8 mouse cellular contexts compared by ENCODE assay signal in genomic region chr6:146888660-146889490, GRCm38 (mm10). TPM values are rescaled to one million over a fixed set of nuclear protein-coding genes. Genes with fewer than 3 reads are reported as not detected.
DNase-seq lines count a peak whose midpoint lies in the region; ATAC-seq lines count a peak whose summit lies in the region.

No protein-coding gene starts in this region.

- peak overlapping the region; percentile 81 for H3K4me2 ChIP-seq in heart, embryonic 13.5 days
- peak overlapping the region; percentile 62 for H3K4me2 ChIP-seq in forebrain, embryonic 16.5 days (ENCODE audit: low read length)
- H3K4me2 ChIP-seq in liver, embryonic 16.5 days (ENCODE audit: low read depth, low read length), result peak overlapping the region; percentile 86

- H3K27ac ChIP-seq in heart, embryonic 13.5 days (replicated peaks), result peak overlapping the region; percentile 89
- H3K27ac ChIP-seq in forebrain, embryonic 16.5 days (ENCODE audit: low read length), result no peak overlapping the region
- peak overlapping the region; percentile 73 for H3K27ac ChIP-seq in liver, embryonic 16.5 days (ENCODE audit: low read length)

- peaks cover 63% of the 10 kb centered on the region for H3K4me1 ChIP-seq in heart, embryonic 13.5 days
- H3K4me1 ChIP-seq in forebrain, embryonic 16.5 days (replicated peaks; ENCODE audit: control insufficient read depth, insufficient read depth, low read length), result no peaks in the 10 kb centered on the region
- H3K4me1 ChIP-seq in liver, embryonic 16.5 days (ENCODE audit: control insufficient read depth, low read depth, low read length), result peaks cover 2% of the 10 kb centered on the region

- H3K9ac ChIP-seq in heart, embryonic 13.5 days, result peak overlapping the region; percentile 93
- H3K9ac ChIP-seq in forebrain, embryonic 16.5 days (replicated peaks; ENCODE audit: low read depth, low read length), result peak overlapping the region; percentile 76
- peak overlapping the region; percentile 73 for H3K9ac ChIP-seq in liver, embryonic 16.5 days (ENCODE audit: low read depth, low read length)

- H3K9me3 ChIP-seq in heart, embryonic 13.5 days, result no peaks in the 10 kb centered on the region
- no peaks in the 10 kb centered on the region for H3K9me3 ChIP-seq in forebrain, embryonic 16.5 days (ENCODE audit: control insufficient read depth, low read length)
- H3K9me3 ChIP-seq in liver, embryonic 16.5 days (replicated peaks; ENCODE audit: control insufficient read depth, low read length), result no peaks in the 10 kb centered on the region

- peak overlapping the region; percentile 77 for H3K4me3 ChIP-seq in heart, embryonic 13.5 days
- peak overlapping the region; percentile 70 for H3K4me3 ChIP-seq in forebrain, embryonic 16.5 days (replicated peaks; ENCODE audit: low read length)
- H3K4me3 ChIP-seq in liver, embryonic 16.5 days (ENCODE audit: low read depth, low read length), result peak overlapping the region; percentile 73

- no peaks in the 10 kb centered on the region for H3K27me3 ChIP-seq in heart, embryonic 13.5 days (replicated peaks)
- no peaks in the 10 kb centered on the region for H3K27me3 ChIP-seq in forebrain, embryonic 16.5 days (replicated peaks; ENCODE audit: control insufficient read depth, insufficient read depth, low read length)
- no peaks in the 10 kb centered on the region for H3K27me3 ChIP-seq in liver, embryonic 16.5 days (ENCODE audit: control insufficient read depth, insufficient read depth, low read depth, low read length)

- 7% methylated on average over 26 of the region's 26 CpGs for WGBS in heart, embryonic 13.5 days
- 8% methylated on average over 25 of the region's 26 CpGs for WGBS in forebrain, embryonic 16.5 days
- 10% methylated on average over 26 of the region's 26 CpGs for WGBS in liver, embryonic 16.5 days (ENCODE audit: insufficient replicate concordance)

- no peak for DNase-seq in heart, adult 9 months (ENCODE audit: low spot score in 2 of 2)
- DNase-seq in ES-CJ7 (ENCODE audit: low read depth, low spot score), result peak; percentile 54
- no peak for DNase-seq in adrenal gland, adult 2 months
- no peak for DNase-seq in right cerebral cortex, adult 18-20 months
- no peak for DNase-seq in frontal cortex, adult 2 months (ENCODE audit: extremely low spot score in 1 of 2, low spot score in 1 of 2)

- ATAC-seq in heart, embryonic 13.5 days (ENCODE audit: extremely low read depth, insufficient number of reproducible peaks, low FRiP score, low TSS enrichment), result peak; percentile 20; the same call in 1 of the 2 replicates
- peak; percentile 75 for ATAC-seq in forebrain, embryonic 16.5 days
- ATAC-seq in liver, embryonic 16.5 days (ENCODE audit: low read depth), result peak; percentile 28

- 0 out of 2 replicates have a peak, but pooled peaks cover 5% of the 10 kb centered on the region for H3K36me3 ChIP-seq in heart, embryonic 13.5 days
- no peaks in the 10 kb centered on the region for H3K36me3 ChIP-seq in forebrain, embryonic 16.5 days (ENCODE audit: control insufficient read depth, insufficient read depth)
- no peaks in the 10 kb centered on the region for H3K36me3 ChIP-seq in liver, embryonic 16.5 days (ENCODE audit: control insufficient read depth, insufficient read depth)

RNA-seq across cellular contexts. Expression of gene Ppfibp1, which starts 0.6 kb away (rescaled TPM):
- polyA plus RNA-seq in heart, embryonic 13.5 days (2015; fragmentation: Nextera tagmentation; extraction: Ambion mirVana), result 47.0 and 48.6 TPM in 2 replicates
- polyA plus RNA-seq in forebrain, embryonic 16.5 days (2015; fragmentation: Nextera tagmentation; extraction: Ambion mirVana), result 17.8 and 21.4 TPM in 2 replicates
- 12.9 and 14.4 TPM in 2 replicates for polyA plus RNA-seq in liver, embryonic 16.5 days (2015; fragmentation: Nextera tagmentation; extraction: Ambion mirVana)
- 10 to 100 TPM; 78.9 to 99.7 TPM for total RNA-seq in adrenal gland, adult 2 months (2021)
- 10.8 and 12.9 TPM in 2 replicates for polyA plus RNA-seq in adrenal gland, adult 2 months (2012; rRNA removed)
- polyA plus RNA-seq in frontal cortex, adult 2 months (2012; rRNA removed), result 51.1 and 60.2 TPM in 2 replicates

RNA-seq across cellular contexts. Expression of gene Smco2, which starts 39.0 kb away (rescaled TPM):
- polyA plus RNA-seq in heart, embryonic 13.5 days (2015; fragmentation: Nextera tagmentation; extraction: Ambion mirVana), result not detected in 2 replicates
- polyA plus RNA-seq in forebrain, embryonic 16.5 days (2015; fragmentation: Nextera tagmentation; extraction: Ambion mirVana), result not detected in 2 replicates
- polyA plus RNA-seq in liver, embryonic 16.5 days (2015; fragmentation: Nextera tagmentation; extraction: Ambion mirVana), result not detected in 2 replicates
- not detected for total RNA-seq in adrenal gland, adult 2 months (2021)
- polyA plus RNA-seq in adrenal gland, adult 2 months (2012; rRNA removed), result not detected in 2 replicates
- 0.08 and 0.20 TPM in 2 replicates for polyA plus RNA-seq in frontal cortex, adult 2 months (2012; rRNA removed)

Comparison
In these comparisons a context has a peak if more than half of its experiments do, and no peak if none do; other contexts are left out.
1. ATAC-seq: peak in every context shown above with its lines; median percentile 75 in forebrain, embryonic 16.5 days; 28 in liver, embryonic 16.5 days; 20 in heart, embryonic 13.5 days.